Mouse (Mus musculus) lung, adult 2 months (tissue): ENCODE measurements around the gene Pml. TPM values are rescaled to one million over a fixed set of nuclear protein-coding genes. Genes with fewer than 3 reads are reported as not detected.

Experiments
- DNase-seq: peaks from one replicate; pipeline ENCODE4 v3.0.0; 2022
- H3K4me1 ChIP-seq: fragments of 200-500 bp; 2 replicates; pipeline ENCODE4 v1.6.1; 2011; ENCODE audit warnings: low read length; ENCODE audit not compliant: control insufficient read depth, insufficient read depth
- H3K4me3 ChIP-seq: fragments of 200-500 bp; replicated peaks from 2 replicates; pipeline ENCODE3; 2011; ENCODE audit warnings: low read depth, mild to moderate bottlenecking, control low read depth, low read length; ENCODE audit errors: extremely low read depth
- CTCF ChIP-seq: fragments of 200-500 bp; IDR thresholded peaks from 2 replicates; pipeline ENCODE4 v1.5.1; 2011; ENCODE audit warnings: mild to moderate bottlenecking, low read length, control low read depth; ENCODE audit not compliant: insufficient read depth
- POLR2A ChIP-seq: fragments of 200-500 bp; IDR thresholded peaks from 2 replicates; pipeline ENCODE4 v1.6.1; 2011; ENCODE audit warnings: low read depth, mild to moderate bottlenecking, control low read depth, low read length, borderline replicate concordance; ENCODE audit errors: extremely low read depth
- WGBS: fragments of 180-500 bp; shearing (Covaris S2); methylation state at CpG from one replicate; pipeline ENCODE4 v1.1.7; 2018; 5-methylcytosine and 5-hydroxymethylcytosine counted together
- polyA plus RNA-seq: library from polyadenylated mRNA; depleted of rRNA; stranded (reverse); fragments of >200 nt; gene quantifications from 2 replicates; pipeline ENCODE4 v1.2.3, GENCODE M21; 2012

Pml gene
- polyA plus RNA-seq, 1 experiment: 29.6 TPM

DNA sequence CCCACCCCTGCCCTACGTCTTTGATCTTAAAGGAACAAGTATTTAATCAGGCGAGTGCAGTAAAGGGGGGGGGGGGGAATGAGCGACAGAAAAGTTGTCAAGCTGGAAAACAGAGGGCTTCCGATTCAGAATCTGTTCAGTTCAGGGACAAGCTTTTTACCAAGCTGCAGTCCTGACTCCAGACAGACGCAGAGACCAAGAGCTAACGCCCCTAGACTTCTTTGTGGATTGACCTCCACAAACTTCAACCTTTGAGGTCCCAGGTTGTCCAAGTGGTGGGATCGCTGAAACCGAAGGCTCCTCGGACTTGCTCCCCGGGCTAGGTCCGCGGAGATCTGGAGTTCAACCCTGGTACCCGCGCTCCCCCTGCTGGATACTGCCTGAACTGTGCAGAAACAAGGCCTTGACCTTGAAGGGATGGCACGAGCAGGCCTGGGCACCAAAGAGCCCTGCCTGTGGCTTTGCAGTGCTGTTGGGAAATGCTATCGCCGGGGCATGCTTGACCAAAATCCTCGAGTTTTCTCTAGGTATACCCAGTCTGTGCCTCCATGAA, 45.1 kb downstream of the Pml start:
- peak; percentile 94 for TF ChIP-seq CTCF
- no peak for TF ChIP-seq POLR2A
- peak; percentile 93 for DNase-seq
- Histone ChIP-seq H3K4me1 (0 out of 2 replicates have a peak, but pooled peaks cover 5% of the 10 kb centered on the region), H3K4me3 (peak overlapping the region; percentile 51)
- 2% methylated on average over 18 of the region's 18 CpGs for WGBS

DNA sequence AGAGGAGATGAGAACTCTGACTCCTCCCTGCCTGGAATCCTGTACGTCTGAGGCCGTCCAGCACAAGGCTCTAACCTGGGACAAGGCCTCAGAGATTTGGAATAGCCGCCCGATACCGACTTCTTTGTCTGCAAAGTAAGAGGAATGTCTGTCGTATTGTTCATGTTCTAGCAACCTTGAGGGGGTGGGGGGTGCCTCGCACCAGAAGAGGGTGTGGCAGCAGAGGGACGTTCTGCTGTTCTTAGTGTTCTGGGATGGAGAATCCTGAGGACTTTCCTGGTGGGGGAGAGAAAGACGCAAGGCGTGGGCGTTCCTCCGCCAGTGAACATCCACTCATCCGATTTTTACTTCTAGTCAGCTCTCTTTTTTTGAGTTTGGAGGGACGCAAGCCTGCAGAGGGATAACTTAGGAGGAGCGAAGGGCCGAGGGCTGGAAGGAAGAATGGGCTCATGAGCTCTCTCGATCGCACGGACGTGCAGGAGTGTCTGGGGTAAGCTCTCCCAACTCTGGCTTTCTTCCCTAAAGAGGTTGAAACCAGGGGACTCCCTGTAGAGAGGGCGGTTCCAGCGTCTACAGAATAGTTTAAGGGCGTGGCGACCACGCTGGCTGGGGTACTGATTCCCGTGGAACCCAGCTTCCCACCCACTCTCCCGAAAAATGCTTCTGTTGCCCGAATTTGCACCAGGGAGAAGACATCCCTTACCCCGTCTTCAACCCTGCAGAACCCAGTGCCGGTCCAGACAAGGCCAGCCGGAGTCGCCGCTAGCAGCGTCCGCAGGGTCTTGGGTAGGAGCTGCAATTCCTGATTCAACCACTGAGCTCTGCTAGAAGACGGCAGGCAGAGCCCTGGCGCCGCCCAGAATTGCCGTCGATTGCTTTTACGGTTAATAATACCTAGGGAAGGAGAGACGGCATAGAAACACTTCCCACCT, 45.8 kb downstream of the Pml start, which contains the start of the genes Islr and Islr2:
Gene Islr (minus strand): TSS at position 791 of the 932 bp plus-strand sequence.
Gene Islr2 (minus strand): TSS at position 804 of the 932 bp plus-strand sequence.
- H3K4me1 ChIP-seq: 0 out of 2 replicates have a peak, but pooled peaks cover 5% of the 10 kb centered on the region
- WGBS: 5% methylated on average over 42 of the region's 42 CpGs
- peak; percentile 56 for DNase-seq
- H3K4me3 ChIP-seq: peak within 1 kb of the TSS; percentile 51
- TF ChIP-seq POLR2A: no peak
- TF ChIP-seq CTCF: peak; percentile 55

DNA sequence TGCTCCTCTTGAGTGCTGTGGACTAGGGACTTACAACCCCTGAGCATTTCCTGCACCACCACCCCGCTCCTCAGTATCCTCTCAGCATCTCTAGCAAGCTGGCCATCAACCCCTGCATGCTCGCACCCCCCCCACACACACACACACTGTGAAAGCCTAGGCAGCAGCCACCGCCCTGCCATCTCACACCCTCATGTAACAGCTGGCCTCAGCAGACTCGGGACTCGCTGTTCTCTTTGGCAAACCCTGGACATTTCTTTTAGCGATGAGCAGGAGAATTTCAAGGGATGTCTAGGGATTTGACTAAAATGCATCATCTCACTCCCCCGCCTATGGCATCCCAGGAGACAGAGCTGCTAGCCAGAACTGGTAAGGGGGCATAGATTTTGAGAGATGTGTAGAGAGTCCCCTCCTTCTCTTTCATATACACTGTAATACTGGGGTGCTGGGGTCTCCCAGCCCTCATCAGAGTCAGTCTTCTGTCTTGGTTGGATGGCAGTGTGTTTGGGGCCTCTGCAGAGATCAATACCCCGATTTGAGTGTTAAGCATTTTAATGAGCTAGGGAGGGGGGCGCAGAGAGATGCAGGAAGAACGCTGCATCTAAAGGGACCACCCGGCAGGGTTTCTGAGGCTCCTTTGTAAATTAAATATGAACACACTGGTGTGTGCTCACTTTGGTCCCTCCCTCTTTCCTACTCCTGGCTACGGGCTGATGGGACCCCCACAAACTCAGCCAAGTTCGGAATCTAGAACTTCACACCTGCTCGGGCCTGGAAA, 46.7 kb downstream of the Pml start:
- WGBS: 9% methylated on average over 14 of the region's 14 CpGs
- Histone ChIP-seq H3K4me1 (peaks cover 5% of the 10 kb centered on the region; the same call in 1 of the 2 replicates), H3K4me3 (no peak overlapping the region)
- no peak for DNase-seq
- no peak for TF ChIP-seq POLR2A
- TF ChIP-seq CTCF: no peak

DNA sequence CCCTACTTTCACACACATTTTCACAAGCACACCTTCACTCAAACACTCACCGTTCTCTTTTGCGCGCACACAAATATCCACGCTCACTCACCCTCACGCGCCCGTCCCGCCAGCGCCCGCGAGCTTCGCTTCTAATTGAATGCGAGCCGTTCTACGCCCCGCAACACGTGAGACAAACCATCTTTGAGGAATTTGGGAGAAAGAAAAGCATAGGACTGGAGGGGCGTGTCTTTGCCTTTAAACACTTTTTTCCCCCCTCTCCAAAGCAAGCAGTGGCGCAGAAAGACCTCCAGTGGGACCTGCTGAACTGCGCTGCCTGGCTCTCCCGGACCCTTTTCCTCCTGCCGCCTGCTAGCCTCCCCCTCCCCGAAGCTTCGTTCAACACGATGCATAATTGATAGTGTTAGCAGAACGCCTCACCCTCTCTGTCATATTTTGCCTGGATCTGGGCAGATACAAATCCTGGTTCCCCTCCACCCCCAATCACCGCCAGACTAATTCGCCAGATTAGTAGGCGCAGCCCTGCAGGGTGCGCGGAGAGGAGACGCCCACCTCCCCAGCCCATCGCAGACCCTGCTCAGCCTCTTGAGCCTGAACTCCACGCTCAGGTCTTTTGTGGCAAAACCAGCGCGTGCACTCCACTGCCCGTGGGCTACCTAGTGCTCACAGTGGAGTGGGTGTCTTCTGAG, 47.6 kb downstream of the Pml start:
- 3% methylated on average over 37 of the region's 37 CpGs for WGBS
- peaks cover 5% of the 10 kb centered on the region; the same call in 1 of the 2 replicates for H3K4me1 ChIP-seq
- TF ChIP-seq CTCF (no peak), POLR2A (no peak)
- H3K4me3 ChIP-seq: no peak overlapping the region
- DNase-seq: no peak

DNA sequence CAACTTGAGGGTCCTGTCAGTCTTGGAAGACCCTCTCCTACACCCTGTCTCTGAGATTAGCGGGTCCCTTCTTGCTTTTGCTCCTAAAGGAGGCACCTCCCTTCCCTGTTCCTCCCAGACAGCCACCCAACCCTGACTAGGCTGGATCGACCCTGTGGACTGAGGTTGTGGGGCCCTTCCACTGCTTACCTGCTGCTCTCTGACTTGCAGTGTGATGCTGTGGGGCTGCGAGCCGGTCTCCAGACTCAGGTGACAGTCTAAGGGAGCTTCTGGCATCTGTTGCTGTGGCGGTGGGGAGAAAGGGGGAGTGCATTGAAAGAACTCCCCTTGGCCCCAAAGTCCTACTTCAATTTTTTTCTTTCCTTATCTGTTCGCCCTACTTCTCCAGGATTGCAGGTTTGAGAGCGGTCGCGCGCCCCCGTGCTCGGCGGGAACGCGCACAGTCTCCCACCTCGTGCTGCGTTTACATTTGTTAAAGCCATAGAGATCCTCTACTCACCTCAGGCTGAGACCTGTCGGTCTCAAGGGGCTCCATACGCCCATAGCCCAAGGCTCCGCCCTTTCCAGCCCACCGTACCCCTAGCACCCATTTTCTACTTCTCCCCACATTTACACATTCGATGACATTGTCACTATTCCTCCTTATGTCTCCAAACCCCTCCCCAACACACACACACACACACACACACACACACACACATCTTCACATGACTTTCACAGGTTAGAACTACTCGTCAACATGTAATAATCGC, 48.3 kb downstream of the Pml start:
- DNase-seq: no peak
- 3% methylated on average over 24 of the region's 24 CpGs for WGBS
- Histone ChIP-seq H3K4me1 (peaks cover 5% of the 10 kb centered on the region; the same call in 1 of the 2 replicates), H3K4me3 (no peak overlapping the region)
- TF ChIP-seq POLR2A (no peak), CTCF (no peak)

DNA sequence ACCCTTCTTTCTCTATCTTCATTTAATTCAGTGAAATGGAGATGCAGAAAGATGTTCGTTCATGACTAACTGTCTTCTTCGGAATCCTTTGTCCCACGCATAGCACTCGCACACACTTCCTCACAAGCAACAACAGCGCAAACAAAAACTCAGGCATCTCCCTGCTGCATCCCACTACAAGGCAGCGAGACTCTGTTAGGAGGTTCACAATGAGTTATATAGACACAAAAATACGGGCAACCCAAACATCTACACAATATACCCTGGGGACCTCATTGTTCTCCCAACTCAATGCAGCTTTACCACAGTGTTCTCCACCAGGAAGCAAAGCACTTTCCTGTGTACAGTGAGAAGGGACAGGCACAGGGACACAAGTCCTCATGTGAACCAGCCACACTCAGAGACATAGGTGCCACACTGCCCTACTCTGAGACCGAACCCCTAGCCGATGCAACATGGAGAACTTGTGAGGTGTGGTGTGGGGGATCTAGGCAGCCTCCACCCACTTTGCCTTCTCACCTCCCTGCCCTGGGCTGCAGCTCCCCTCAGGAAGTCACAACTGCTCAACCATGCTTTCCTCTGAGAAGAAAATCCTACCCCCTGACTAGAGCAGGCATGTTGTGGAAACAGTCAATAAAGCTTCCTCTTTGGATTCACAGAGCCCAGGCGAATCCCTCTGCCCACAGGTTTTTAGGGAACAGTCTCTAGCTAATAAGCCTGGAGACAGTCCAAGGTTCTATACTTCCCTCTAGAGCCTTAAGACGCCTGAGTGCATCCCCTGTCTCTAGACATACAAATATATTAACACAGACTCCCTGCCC, 49.1 kb downstream of the Pml start:
- Histone ChIP-seq H3K4me3 (no peak overlapping the region), H3K4me1 (peaks cover 5% of the 10 kb centered on the region; the same call in 1 of the 2 replicates)
- TF ChIP-seq POLR2A: no peak
- TF ChIP-seq CTCF: no peak
- no peak for DNase-seq
- 13% methylated on average over 11 of the region's 11 CpGs for WGBS

DNA sequence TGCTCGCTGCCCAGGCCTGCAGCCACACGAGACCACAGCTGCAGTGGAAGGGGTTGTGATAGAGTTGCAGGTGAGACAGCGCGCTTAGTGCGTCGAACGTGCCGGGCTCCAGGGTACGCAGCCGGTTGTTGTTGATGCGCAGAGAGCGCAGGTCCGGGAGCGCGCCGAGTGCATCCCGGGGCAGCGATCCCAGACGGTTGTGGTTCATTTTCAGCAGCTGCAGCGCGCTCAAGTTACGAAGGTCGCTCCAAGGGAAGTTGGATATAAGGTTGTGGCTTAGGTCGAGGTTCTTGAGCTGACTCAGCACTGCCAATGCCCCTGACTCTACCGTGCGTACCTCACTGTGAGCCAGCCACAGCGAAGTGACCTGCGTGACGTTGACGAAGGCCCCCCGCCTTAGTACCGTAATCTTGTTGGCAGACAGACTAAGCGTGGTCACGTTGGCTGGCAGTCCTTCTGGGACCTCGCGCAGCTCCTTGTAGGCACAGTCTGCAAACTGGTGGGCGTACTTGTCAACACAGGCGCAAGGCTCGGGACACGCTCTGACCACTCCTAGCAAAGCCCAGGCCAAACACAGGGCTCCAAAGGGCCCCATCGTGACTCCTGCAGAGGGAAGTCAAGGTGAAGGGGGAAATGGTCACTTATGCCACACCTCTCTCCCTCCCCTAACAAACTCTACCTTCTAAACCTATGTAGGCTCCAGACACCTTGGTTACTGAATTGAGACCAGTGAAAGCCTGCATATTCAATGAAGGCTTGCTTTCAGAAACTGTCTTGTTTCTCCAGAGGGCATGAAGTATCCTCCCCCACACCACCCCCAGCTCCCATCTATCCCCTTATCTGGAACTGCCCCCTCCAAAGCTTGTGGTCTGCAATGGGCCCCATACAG, 50.0 kb downstream of the Pml start:
- no peak overlapping the region for H3K4me3 ChIP-seq
- no peak for DNase-seq
- WGBS: 5% methylated on average over 41 of the region's 41 CpGs

More for the DNA sequence above, 50.0 kb downstream of the Pml start:
- TF ChIP-seq POLR2A: no peak
- TF ChIP-seq CTCF: no peak
- peaks cover 5% of the 10 kb centered on the region; the same call in 1 of the 2 replicates for H3K4me1 ChIP-seq
